Mouse (Mus musculus) neural tube, embryonic 14.5 days (tissue): ENCODE measurements at regions not wholly inside any gene's neighbourhood (a gene's known extent, or its start where the extent isn't known, plus 50 kb on each side); places are given as distances from the start of the nearest gene placed in this dataset.
A peak's percentile ranks its signal among the peaks of the same experiment; 100 is the strongest.

Experiments
- ATAC-seq: fragments of 200-750 bp; cut with Nextera tagmentation; 2 replicates; pipeline ENCODE4 v1.8.0; 2017; ENCODE audit warnings: low read depth, mild to moderate bottlenecking, moderate TSS enrichment, moderate library complexity
- H3K27ac ChIP-seq: fragments of 300-500 bp; sonication (generic); 2 replicates; pipeline ENCODE4 v1.5.1; 2014; ENCODE audit warnings: low read depth, mild to moderate bottlenecking, control low read depth, low read length, moderate library complexity, mixed read lengths
- H3K27me3 ChIP-seq: fragments of 300-500 bp; sonication (generic); 2 replicates; pipeline ENCODE4 v1.6.1; 2014; ENCODE audit warnings: low read length; ENCODE audit not compliant: control insufficient read depth, insufficient read depth
- H3K36me3 ChIP-seq: fragments of 300-500 bp; sonication (generic); 2 replicates; pipeline ENCODE4 v1.6.1; 2014; ENCODE audit warnings: low read length, mixed read lengths; ENCODE audit not compliant: control insufficient read depth, insufficient read depth
- H3K4me1 ChIP-seq: fragments of 300-500 bp; sonication (generic); 2 replicates; pipeline ENCODE4 v1.6.1; 2014; ENCODE audit warnings: low read length; ENCODE audit not compliant: control insufficient read depth, insufficient read depth
- H3K4me2 ChIP-seq: fragments of 300-500 bp; sonication (generic); 2 replicates; pipeline ENCODE4 v1.6.1; 2014; ENCODE audit warnings: mild to moderate bottlenecking, low read depth, low read length, control low read depth
- H3K4me3 ChIP-seq: fragments of 300-500 bp; sonication (generic); 2 replicates; pipeline ENCODE4 v1.5.1; 2014; ENCODE audit warnings: low read depth, low read length, control low read depth, mixed read lengths
- H3K9ac ChIP-seq: fragments of 300-500 bp; sonication (generic); replicated peaks from 2 replicates; pipeline ENCODE4 v1.6.1; 2014; ENCODE audit warnings: low read depth, mild to moderate bottlenecking, control low read depth, low read length, mixed read lengths
- H3K9me3 ChIP-seq: fragments of 300-500 bp; sonication (generic); 2 replicates; pipeline ENCODE4 v1.6.1; 2016; ENCODE audit warnings: low read length; ENCODE audit not compliant: control insufficient read depth
- WGBS: fragments of 180-500 bp; shearing (Covaris S2); extraction: QIAGEN DNeasy Blood & Tissue Kit; methylation state at CpG from one replicate; pipeline ENCODE4 v1.1.7; 2014; 5-methylcytosine and 5-hydroxymethylcytosine counted together

DNA sequence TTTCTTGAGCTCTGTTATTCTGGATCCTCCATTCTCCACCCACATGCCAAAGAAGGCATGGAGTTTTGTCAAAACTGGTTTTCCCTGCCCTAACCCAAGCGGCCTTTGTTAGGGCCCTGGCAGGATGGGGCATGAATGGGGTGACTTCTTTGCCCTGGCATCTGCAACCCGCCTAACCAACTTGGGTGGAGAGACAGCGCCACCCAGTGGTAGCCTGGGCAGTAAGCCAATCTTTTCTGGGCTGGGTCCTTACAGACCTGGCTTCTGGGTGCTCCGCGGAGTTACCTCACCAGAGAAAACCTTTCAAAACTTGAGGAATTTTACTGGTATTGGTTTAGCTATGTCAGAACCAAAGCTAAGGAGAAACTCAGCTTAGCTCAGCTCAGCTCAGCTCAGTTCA lies 51.8 kb upstream of the Pja1 start:
- Histone ChIP-seq H3K27ac (no peak overlapping the region), H3K4me1 (no peaks in the 10 kb centered on the region), H3K27me3 (no peaks in the 10 kb centered on the region), H3K36me3 (no peaks in the 10 kb centered on the region), H3K4me3 (no peak overlapping the region), H3K9me3 (no peaks in the 10 kb centered on the region), H3K4me2 (no peak overlapping the region), H3K9ac (no peak overlapping the region)
- WGBS, result 17% methylated on average over 5 of the region's 5 CpGs
- peak; percentile 74 for ATAC-seq

DNA sequence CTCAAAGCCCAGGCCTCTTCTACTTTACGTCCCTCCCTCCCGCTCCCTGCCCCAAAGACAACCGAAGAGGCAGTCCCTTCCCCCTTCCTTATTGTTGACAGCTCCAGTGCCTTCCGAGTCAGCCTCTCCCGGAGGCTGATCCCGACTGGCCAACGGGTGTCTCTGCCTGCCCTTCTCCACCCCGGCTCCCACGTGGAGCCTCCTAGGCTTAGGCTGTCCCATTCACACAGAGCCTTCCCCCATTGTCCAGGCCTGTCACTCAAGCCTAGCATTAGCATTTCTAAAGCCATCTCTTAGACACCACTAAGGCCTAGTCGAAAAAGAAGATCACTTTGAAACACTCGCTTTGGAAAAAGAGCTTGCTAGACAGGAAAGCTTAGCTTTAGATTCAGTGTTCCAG lies 51.2 kb upstream of the Pja1 start:
- peak; percentile 77; the same call in 1 of the 2 replicates for ATAC-seq
- WGBS, result 21% methylated on average over 11 of the region's 11 CpGs
- no peak overlapping the region for H3K4me2 ChIP-seq
- H3K36me3 ChIP-seq, result no peaks in the 10 kb centered on the region
- H3K9me3 ChIP-seq, result no peaks in the 10 kb centered on the region
- H3K4me3 ChIP-seq, result no peak overlapping the region
- H3K27ac ChIP-seq, result no peak overlapping the region
- no peak overlapping the region for H3K9ac ChIP-seq
- no peaks in the 10 kb centered on the region for H3K4me1 ChIP-seq
- H3K27me3 ChIP-seq, result no peaks in the 10 kb centered on the region

DNA sequence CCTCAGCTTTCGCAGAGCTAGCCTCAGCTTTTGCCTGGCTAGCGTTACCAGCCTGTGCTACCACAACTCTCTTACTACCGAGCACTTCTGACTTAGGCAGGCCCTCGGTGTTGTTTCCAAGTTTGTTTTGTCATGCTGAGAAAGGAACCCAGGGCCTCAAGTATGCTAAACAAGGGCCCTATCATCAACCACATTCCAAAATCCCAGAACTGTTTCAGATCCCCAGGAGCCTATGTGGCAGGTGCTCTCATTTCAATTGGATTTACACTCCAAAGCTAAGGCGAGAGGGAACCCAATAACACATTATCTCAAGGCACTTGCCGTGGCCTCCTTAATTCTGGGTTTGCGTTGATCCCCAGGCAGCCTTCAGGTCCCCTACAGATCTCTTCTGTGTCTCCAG lies 50.8 kb upstream of the Pja1 start:
- H3K27me3 ChIP-seq, result no peaks in the 10 kb centered on the region
- H3K9me3 ChIP-seq, result no peaks in the 10 kb centered on the region

More for the DNA sequence above, 50.8 kb upstream of the Pja1 start:
- 37% methylated on average over 7 of the region's 7 CpGs for WGBS
- Histone ChIP-seq H3K4me3 (no peak overlapping the region), H3K4me1 (no peaks in the 10 kb centered on the region), H3K4me2 (no peak overlapping the region), H3K9ac (no peak overlapping the region), H3K27ac (no peak overlapping the region), H3K36me3 (no peaks in the 10 kb centered on the region)
- ATAC-seq, result no peak
